Mouse (Mus musculus) cerebellum, adult 8-10 months (tissue): Measurements from ENCODE around the gene Il11.
"Not testable (repeated sequence)": the region's sequence is repeated elsewhere in the genome, so short reads cannot be mapped to it uniquely, and the experiment has no call there.

Experiments
- DNase-seq: peaks from one replicate; pipeline ENCODE4 v3.0.0; 2022

Il11 gene

GRCm38 (mm10) chr7:4782759-4783158, at the start of gene Il11, which contains the start of gene Tmem190:
Gene Il11 (minus strand): TSS chr7:4782859.
Gene Tmem190 (plus strand): TSS chr7:4782937.
- no peak for DNase-seq

GRCm38 (mm10) chr7:4830476-4830875, 47.8 kb upstream of the Il11 start:
- no peak for DNase-seq

- DNase-seq: no peak
These were observed 42.7 kb upstream of the Il11 start for GRCm38 (mm10) chr7:4825365-4825764.

GRCm38 (mm10) chr7:4822162-4822907, 39.7 kb upstream of the Il11 start:
- no peak for DNase-seq

- DNase-seq: no peak
These were observed 39.0 kb upstream of the Il11 start for GRCm38 (mm10) chr7:4821690-4822089.

GRCm38 (mm10) chr7:4820925-4821324, 38.3 kb upstream of the Il11 start:
- DNase-seq: not testable (repeated sequence)

- no peak for DNase-seq
These were observed 33.9 kb upstream of the Il11 start for GRCm38 (mm10) chr7:4816559-4816958.

- DNase-seq: no peak
These were observed 30.6 kb upstream of the Il11 start for GRCm38 (mm10) chr7:4813105-4813791.

- peak; percentile 98 for DNase-seq
These were observed 29.8 kb upstream of the Il11 start, which contains the start of gene Ube2s for GRCm38 (mm10) chr7:4812303-4813104. Gene Ube2s (minus strand): TSS chr7:4812590.

- no peak for DNase-seq
These were observed 29.2 kb upstream of the Il11 start for GRCm38 (mm10) chr7:4811842-4812302.

- not testable (repeated sequence) for DNase-seq
These were observed 28.5 kb upstream of the Il11 start for GRCm38 (mm10) chr7:4811131-4811530.

GRCm38 (mm10) chr7:4806716-4807115, 24.1 kb upstream of the Il11 start:
- DNase-seq: no peak

- DNase-seq: no peak
These were observed 19.6 kb upstream of the Il11 start for GRCm38 (mm10) chr7:4802247-4802646.

GRCm38 (mm10) chr7:4795767-4796433, 13.2 kb upstream of the Il11 start:
- peak; percentile 41 for DNase-seq

- no peak for DNase-seq
These were observed 12.0 kb upstream of the Il11 start for GRCm38 (mm10) chr7:4794631-4795168.

- no peak for DNase-seq
These were observed 11.0 kb upstream of the Il11 start for GRCm38 (mm10) chr7:4793674-4794073.

- not testable (repeated sequence) for DNase-seq
These were observed 10.6 kb upstream of the Il11 start for GRCm38 (mm10) chr7:4793248-4793647.

- peak; percentile 92 for DNase-seq
These were observed 9.9 kb upstream of the Il11 start, which contains the start of gene Rpl28 for GRCm38 (mm10) chr7:4792278-4793212. Gene Rpl28 (plus strand): TSS chr7:4792874.

- no peak for DNase-seq
These were observed 6.8 kb upstream of the Il11 start, which contains the start of gene Tmem238 for GRCm38 (mm10) chr7:4789436-4789935. Gene Tmem238 (minus strand): TSS chr7:4789656.
